Mouse (Mus musculus): ENCODE results near the gene Slc33a1. TPM values are rescaled to one million over a fixed set of nuclear protein-coding genes. Genes with fewer than 3 reads are reported as not detected.
A peak's percentile ranks its signal among the peaks of the same experiment; 100 is the strongest.

Gene Slc33a1
- total RNA-seq, 2 experiments from 2014 or later, result 28.1 to 29.5 TPM

DNA sequence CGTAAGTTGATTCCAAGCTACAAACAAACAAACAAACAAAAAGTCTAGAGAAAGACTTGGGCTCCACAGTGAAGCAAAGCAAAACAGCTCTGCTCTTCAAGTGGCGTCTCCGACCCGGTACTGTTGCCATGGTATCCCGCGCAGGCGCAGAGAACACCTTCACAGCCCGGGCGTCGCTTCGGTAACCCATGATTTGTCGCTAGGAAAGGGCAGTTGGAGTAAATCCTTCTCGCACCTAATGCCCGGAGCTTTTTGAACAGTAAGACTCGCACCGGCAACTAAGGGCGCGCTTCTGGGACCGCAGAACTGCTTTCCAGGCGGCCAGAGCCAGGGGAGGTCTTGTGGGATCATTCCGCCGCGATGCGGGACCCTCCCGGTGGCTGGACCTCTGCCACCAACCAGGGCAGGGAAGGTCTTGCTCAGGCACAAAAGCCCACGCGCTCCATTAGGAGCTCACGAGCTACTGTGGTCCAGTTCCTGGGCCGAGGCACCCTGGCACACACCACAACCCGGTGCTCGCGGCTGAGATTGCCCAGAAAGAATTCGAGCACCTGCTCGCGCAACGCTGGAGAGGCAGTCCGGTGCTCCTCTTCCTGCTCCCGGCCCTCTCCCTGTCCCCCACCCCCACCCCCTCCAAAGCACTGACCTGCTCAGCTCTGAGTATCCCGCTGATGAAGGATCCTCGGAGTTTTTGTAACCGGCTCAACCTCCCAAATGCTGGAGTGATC, 65.8 kb downstream of the Slc33a1 start:
- DNase-seq (ENCODE audit: low spot score in 2 of 2), result peak; percentile 78 to 91

DNA sequence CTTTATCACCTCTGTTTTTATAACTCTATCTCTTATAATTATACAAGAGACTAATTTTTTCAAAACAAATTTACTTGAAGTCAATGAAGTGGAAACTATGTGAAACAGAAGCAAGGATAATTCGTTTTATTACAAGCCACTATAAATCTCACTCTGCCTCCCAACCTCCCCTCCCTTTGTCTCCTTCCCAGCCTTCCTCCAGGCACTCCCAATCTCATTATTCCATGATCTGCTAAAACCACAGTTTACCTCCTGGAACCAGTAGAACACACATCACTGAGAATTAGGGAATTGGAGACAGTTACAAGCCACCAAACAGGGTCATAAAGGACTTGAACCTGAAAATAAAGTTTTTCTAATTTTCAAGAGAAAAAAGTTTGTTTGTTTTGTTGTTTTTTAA, 67.4 kb downstream of the Slc33a1 start:
- no peak for DNase-seq (ENCODE audit: low spot score in 2 of 2)

DNA sequence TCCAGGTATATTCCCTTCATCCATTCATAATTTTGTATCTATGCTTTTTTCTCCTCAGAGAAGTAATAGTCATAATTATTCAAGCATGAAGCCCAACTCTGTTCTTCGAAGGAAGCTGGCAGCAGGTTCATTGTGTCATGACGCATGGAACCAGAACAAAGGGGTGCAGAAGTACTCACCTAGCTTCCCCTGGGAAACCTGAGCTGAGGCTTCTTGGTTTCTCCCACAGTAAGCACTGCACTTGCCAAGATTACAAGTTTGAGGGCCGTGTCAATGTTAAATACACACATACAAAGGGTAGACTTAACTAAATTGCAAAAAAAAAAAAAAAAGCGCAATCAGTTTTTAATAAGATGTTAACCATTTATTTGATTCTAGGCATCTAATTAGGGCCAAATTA, 68.3 kb downstream of the Slc33a1 start:
- no peak for DNase-seq (ENCODE audit: low spot score in 2 of 2)

DNA sequence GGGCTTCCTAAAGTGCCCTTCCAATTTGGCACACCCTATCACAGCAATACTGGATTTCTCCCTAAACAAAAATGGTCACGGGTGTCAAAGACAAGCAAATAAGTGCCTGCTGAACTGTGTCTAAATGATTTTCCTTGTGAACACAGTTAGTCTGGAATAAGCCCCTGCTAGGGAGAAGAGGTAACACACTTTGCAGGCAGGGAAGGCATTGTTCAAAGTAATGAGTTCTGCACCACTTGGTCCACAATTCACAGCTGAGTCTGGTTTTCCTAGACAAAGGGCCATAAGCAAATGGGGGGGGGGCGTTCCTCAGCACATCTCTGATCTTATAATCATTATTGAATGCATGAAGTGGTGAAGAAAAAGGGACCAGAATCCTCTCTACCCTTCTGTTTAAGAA, 68.8 kb downstream of the Slc33a1 start:
- no peak for DNase-seq (ENCODE audit: low spot score in 2 of 2)

DNA sequence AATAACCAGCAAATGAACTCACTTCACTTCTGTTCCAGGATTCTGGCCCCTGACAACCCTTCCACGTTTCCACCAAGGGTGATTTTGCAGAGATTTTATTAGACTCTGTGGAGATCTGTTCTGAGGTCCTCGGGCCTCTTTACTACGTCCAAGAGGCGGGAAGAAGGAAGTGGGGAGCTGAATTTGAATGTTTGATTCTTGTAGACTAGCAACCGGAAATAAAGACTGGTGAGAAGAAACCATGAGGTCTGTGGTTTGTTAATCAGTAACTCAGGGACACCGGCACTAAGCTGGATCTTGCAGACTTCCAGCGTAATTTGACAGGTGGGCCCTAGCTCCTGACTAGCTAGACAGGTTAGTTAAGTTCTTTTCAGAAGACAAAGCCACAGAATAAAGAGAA, 70.9 kb downstream of the Slc33a1 start:
- no peak for DNase-seq (ENCODE audit: low spot score in 2 of 2)

DNA sequence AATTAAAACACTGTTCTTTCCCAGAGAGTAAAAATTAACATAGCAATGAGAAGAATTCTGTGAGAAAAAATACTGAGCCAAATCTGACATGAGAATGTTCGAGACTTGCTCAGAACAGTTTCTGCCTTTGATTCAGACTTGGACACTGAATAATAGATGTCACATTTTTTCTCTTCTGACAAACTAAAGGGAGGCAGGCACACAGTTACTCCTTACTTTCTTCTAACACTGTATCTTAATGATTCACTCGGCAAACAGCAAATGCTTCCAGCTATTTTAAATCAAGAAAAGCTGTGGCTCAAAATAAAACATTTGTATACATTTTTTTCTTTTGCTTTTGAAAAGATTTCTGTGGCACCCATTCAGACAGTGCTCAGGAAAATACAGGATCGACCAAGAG, 72.4 kb downstream of the Slc33a1 start:
- DNase-seq (ENCODE audit: low spot score in 2 of 2), result no peak

Other genes starting within 250 kb of the Slc33a1 start
- gene Plch1, start 65.3 kb downstream of the Slc33a1 start, total RNA-seq (2021), result 1 to 10 TPM; 4.6 to 4.7 TPM
- 10 to 100 TPM; 11.8 to 12.2 TPM for gene E130311K13Rik, start 35.3 kb downstream of the Slc33a1 start, total RNA-seq (2021)
- 10 to 100 TPM; 45.9 to 51.6 TPM for gene Gmps, start 11.3 kb upstream of the Slc33a1 start, total RNA-seq (2021)
- gene Vmn2r1, start 116.8 kb upstream of the Slc33a1 start, total RNA-seq (2021), result under 1 TPM; 0.23 to 0.32 TPM
- gene Vmn2r2, start 177.2 kb upstream of the Slc33a1 start, total RNA-seq (2021), result not detected

All from layer of hippocampus, adult 18-20 months (tissue).